Mouse (Mus musculus) neutrophil, adult 5-6 weeks (primary cell): Measurements from ENCODE around the gene Prox1. TPM values are rescaled to one million over a fixed set of nuclear protein-coding genes. Genes with fewer than 3 reads are reported as not detected.

Source experiments
- ATAC-seq: fragments of 151-379, 151-347 bp; 2 replicates; pipeline ENCODE4 v1.8.0; 2017; ENCODE audit warnings: mild to moderate bottlenecking, moderate TSS enrichment; ENCODE audit not compliant: insufficient number of reproducible peaks, poor library complexity, low FRiP score, severe bottlenecking; ENCODE audit errors: extremely low read depth
- total RNA-seq: library from RNA; stranded (forward); fragments of 200-1000 nt; gene quantifications from 2 replicates; pipeline ENCODE4 v1.2.3, GENCODE M21; 2017

Prox1 gene
- total RNA-seq, result 0.12 TPM in 1 of 2 replicates, not detected in the other

DNA sequence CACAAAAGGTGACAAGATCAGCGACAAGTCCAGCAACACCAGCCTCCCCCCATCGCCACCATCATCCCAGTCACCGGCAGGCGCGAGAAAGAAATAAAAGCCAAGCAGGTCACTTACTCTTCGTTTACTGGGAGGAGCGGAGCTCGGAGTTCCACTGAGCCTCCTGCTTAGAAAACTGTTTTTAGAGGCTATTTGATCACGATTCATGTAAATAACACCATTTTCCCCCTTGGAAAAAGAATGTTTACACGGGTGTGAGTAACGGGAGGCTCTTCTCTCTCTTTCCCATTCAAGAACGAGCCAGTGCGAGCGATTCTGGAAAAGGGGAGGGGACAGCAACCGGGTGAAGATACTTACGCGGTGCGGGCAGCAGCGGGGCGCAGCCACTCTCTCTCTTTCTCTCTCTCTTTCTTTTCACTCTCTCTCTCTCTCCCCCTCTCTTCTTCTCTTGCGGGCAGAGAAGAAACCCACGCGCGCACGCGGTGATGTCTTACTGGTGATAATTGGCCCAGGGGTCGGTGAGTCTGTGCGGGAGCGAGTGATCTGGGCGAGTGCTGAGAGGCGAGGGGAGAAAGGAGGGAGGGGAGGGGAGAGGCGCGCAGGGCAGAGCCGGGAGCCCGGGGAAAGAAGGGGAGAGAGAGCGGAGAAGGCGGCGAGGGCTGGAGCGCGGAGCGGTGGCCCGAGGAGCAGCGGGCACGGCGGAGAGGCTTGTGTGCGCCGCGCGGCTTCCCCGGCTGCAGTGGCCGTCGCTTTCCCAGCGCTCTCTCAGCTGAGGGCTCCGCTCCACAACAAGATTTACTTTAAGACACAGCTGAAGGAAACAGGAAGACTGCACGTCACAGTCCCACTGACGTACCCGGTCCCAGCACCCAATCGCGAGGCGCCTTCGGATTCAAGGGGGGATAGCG, at the start of gene Prox1:
TSS of gene Prox1 (minus strand) at position 804 of the 908 bp plus-strand sequence.
- ATAC-seq, result no peak

DNA sequence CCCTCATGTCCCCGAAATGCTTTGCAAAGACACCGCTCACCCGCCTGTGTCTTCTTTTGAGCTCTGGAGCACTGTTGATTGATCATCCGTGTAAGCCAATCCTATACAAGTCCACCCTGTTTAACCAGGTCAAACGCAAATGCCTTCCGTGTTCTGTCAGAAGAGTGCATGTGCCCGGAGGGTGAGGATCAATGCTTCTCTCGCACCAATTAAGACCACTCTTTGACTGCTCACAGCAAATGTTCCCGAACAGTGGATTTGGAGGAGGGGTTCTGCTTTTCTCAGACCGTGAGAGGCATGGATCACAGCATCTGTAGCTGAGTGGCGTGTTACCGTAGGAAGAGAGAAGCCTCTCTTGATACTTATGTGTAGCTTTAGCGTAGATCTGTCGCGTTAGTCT, 46.1 kb upstream of the Prox1 start:
- no peak for ATAC-seq

DNA sequence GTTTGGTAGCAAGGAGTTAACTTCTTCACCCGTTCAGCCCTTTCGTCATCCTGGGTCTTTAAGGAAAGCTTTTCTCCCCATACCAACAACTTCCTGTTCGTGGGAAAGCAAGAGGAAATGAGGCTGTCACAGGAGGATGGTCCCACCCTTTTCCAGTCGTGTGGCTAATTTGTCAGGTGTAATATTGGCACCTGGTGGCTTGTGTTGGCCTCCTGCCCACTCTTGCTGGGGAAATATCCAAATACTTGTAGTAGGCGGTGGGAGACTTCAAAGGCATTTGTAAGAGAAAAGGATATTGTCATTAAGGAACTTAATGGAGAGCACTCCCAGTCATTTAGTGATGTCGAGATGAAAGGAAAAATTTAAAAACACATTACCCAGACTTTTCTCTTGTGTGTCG, 44.1 kb upstream of the Prox1 start:
- no peak for ATAC-seq

DNA sequence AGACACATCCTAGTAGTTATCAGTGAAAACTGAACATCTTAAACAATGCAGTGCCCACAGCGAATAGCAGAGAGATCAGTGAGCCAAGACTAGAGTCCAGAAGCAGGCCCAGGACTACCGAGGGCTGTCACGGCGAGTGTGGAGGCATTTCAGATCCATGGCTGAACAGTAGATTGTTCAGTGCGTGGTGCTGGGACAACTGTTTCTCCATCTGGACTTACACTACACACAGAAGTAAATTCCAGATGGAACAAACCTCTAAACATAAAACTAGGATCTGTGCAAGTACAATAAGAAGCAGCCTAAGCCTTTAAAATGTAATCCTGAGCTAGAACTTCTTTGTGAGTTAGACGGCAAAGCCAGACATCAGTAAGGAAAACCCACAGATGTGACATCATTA, 42.7 kb upstream of the Prox1 start:
- ATAC-seq, result no peak

DNA sequence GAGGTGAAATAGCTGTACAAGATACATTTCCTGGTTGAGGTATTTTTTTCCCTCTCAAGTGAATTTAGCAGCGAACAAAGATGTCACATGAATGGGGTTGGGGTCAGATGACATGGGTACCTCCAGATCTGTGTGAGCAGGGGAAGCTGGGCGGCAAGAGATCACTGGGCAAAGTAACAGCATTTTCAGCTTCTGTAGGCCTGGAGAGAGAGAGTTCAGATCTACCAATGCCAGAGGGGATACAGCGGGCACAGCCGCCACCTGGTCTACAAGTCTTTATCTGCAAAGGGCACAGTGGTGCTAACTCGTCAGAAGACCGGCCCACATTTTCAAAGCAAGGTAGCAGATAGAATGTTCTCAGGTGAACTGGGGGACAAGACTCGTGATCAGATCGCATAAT, 36.7 kb upstream of the Prox1 start:
- no peak for ATAC-seq

DNA sequence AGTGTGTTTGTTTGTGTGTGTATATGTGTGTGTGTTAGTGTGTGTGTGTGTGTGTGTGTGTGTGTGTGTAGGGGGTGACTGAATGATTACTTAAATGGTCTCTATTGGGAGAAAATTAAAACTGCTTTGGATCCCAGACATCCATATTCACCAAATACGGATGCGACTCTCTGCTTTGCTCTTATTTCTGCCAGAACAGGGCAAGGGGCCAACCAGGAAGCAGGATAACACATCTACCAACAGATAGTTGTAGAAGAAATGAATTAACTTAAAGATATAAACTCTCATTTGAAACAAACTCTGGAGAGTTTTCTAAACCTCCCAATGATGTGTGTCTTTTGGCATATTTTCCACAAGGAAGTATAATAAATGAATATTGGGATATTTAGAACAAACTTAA, 35.2 kb upstream of the Prox1 start:
- no peak for ATAC-seq

DNA sequence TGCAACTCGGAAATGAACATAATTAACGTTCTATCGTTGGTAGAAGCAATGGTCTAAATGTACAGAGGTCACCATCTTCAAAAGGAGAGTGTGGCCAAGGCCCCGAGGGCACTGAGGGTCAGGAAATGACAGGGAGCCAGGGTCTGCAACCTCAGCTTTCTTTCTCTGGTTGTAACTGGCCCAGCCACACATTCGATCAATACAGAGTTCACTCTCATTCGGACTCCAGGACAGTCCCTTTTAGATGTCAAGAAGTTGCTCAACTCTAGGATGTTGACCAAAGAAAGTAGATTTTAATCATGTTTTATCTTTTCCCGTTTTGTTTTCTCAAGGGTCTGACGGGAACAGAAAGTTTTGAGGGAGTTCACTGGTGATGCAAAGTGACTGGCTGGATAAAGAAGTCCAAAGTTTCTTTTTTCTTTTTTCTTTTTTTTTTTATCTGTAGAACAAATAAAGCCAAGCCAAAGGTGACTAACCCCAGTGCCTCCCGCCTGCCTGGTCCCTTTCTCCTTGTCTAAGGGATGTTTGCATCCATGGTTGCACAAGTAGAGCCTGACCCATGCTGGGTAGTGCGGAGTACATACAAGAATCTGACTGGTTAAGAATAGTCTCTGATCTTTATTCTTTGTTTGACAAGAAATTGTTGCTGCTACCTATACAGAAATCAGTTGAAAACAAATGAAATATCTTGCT, 34.0 kb upstream of the Prox1 start:
- no peak for ATAC-seq

DNA sequence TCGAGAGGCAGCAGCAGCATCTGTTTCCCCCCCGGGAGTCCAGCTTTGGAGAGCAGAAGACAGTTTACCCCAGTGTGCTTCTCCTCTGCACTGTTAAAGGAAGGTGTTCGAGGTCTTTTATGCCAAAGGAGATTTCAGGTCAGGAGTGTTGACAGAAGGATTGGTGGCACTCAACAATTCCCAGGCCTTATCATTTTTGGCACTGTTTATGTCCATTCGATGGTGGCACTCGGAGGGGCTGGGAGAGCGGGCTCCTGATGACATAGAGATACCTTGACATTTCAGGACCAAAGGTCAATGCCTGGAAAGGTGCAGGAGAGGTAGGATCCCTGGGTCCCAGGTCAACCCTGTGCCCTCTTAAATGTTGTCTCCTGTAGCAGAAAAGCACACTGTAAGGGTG, 31.2 kb upstream of the Prox1 start:
- ATAC-seq, result no peak

DNA sequence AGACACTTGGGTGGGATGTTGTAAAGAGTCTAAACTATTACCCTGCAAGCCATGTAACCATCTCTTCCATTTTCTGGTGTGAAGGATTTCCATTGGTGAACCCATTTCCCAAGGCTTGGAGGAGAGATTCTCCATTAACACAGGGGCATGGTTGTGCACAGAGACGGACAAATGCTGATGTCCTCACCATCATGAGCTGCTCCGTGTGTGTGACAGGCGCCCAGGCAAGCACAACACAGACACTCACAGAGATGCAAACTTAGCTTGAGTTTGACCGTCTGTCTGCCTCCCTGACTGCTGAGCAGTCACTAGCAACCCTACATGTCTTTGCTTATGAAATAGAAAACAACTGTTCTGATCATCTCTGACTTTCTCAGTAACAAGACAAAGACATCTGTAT, 30.5 kb upstream of the Prox1 start:
- no peak for ATAC-seq

DNA sequence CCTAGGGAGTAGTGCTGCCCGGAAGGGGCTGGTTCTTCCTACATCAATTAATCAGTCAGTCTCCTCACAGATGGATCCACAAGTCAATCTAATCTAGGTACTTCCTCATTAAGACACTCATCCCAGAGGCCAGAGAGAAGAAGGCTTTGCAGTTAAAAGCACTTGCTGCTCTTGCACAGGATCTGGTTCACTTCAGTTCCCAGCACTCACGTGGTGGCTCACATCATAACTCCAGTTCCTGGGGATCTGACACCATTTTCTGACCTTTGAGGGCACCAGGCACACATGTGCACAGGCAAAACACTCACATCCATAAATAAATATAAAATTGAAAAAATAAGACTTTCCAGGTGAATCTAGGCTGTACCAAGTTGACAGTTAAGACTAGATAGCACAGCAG, 27.7 kb upstream of the Prox1 start:
- no peak for ATAC-seq

DNA sequence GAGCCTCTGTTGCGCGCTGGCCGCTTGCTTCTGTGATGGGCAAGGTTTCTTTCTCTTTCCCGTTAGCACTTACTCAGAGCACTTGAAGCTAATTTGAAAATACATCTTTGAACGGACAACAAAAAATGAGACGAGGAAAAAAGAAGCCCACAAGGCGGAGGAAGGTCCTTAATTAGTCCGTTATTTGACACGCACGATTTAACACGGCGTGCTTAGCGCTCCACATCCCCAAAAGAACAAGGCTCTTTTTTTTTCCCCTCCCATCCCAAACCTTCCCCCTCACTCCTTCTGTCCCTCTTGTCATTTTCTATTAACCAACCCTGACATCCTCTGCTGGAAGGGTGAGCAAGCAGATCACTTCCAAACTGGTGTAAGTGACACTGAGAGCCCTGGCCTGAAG, 21.5 kb upstream of the Prox1 start:
- no peak for ATAC-seq

DNA sequence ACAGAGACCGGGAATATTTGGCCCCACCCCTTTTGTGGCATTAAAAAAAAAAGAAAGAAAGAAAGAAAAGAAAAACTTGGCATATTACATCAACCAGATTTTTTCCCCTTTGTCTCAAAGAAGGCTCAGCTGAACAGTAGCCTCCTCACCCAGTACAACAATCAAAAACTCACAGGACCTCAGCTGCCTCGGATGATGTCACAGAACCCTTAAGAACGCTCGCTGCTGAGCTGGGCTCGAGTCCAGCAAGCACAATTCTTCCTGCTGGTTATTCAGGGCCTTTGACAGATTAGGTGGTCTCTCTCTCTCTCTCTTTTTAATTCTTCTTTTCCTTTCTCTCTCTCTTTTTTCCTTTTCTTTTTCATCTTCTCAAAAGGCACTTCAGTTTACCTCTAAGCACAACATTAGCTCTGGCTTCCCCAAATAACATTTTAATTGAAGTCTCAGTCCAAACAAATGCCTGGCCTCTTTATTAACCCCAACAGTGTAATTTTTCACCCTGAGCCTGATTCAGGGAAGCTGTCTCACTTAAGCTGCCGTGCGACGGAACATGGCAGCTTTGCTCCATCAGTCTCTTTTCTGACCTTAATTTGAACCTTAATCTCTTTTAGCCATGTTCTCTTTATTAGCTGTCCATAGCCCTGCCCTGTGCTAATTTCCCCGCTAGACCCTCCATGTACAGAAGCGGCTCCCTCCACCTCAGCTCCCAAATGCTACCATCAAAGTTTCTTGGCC, 19.9 kb upstream of the Prox1 start:
- no peak for ATAC-seq

DNA sequence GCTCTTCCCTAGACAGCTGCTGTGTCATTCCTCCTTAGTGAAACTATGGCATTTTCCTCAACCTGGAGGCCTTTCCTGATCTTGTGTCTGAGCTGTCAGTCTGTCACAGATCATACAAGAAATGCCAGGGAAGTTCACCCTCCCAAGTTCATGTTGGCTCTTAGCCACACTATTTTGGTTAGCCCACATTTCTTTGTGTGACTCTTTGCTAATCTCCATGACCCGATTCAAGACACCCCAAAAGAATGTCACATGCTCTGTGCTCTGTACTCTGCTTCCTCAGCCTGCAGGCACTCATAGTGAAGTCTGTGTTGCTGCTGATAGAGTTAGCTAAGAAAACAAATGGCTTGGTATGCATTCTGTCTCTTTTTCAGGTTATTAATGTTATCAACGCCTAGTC, 18.6 kb upstream of the Prox1 start:
- no peak for ATAC-seq

DNA sequence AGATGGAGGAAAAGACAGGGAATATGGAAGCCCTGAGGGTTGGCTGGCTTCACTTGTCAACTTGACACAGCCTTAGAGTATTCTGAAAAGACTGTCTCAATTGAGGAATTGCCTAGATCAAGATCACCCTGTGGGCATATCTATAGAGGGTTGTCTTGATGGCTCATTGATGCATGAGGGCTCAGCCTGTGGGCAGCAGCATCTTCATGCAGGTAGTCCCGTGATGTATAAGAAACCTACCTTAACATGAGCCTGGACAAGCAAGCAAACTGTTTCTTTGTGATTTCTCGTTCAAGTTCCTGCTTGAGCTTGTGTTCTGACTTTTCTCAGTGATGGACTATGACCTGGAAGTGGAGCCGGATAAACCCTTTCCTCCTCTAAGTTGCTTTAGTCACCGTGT, 15.8 kb upstream of the Prox1 start:
- no peak for ATAC-seq

DNA sequence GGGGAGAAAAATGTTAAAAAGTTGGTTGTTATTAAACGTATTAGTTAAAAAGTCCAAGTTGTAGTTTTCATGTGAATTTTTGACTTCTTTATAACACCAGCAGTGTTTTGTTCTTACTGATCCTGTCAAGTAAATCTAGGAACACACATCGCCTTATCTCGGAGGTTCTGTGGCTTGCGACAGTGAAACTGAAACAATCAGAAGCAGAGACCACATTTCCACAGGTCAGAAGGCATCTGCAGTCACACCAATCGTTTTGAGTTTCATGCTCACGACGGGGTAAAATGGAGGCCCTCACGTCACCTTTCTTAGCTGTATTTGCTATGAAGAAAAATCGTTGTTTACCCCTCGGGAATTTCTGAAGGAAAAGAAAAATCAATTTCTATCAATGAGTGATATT, 14.8 kb upstream of the Prox1 start:
- ATAC-seq, result no peak

DNA sequence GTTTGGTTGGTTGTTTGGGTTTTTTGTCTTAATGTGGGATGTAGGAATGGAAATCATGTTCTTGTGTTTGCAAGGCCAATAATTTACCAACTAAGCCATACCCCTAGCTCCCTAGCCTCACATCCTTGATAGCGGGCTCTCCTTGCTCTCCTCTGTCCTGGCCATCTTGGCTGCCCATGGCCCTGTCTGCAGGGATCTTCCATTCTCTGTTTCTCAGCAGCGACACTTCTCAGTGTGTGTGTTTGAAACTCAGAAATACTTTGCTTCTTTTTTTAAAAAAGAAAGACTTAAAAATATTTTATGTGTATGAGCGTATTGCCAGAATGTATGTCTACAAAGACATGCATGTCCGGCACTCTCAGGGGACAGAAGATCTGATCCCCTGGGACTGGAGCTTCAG, 13.1 kb upstream of the Prox1 start:
- no peak for ATAC-seq

DNA sequence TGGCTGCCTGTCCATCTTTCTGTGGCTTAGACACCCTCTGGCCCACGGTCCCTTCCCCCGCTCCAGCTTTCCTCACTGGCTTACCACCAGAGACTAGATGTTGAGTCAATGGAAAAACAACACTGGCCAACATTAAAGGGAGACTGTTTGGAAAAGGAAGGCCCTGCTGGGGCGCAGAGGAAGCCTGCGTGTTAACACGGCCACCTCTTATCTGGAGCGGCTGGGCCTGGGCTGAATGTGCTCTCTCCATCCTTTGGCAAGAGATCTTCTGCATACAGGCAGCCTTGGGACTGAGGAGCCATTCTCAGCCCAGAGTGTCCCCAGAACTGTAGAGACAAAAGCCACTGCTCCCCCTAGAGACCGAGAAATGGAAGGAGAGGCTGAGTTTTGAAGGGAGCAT, 11.3 kb upstream of the Prox1 start:
- ATAC-seq, result no peak

DNA sequence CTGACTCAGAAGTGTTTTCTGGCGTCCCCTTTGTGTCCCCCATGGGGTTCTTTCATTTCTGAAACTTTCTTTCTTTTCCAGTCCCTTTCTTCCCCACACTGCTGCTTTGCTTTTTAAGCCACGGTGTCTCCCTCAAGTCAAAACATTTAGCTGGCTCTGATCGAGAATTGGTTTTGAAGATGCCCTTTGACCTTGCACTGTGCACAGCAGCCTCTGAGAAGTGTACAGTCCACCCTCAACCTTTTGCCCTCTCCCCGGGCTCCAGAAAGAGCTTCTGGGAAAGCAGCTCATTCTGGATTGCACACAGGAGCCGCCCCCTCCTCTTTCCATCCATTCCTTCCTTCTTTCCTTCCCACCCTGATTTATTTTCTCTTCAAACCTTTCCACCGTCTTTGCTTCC, 10.3 kb upstream of the Prox1 start:
- no peak for ATAC-seq

DNA sequence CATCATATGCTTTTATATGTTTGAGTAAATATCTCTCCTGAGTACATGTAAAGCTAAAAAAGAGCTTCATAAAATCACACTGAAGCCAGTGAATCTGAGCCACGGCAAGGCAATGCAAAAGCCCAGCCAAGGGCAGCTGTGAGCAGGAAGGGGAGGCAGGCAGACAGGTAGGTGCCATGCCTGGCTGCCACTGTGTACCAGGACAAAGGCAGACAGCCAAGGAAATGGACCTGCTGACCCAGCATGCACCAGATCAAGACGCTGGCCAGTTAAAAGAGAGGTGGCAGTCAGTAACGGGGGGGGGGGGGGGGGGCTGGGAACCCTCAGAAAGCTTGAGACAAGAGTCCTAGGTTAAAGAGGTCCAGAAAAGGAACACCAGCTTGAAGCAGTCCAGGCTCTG, 6.4 kb upstream of the Prox1 start:
- no peak for ATAC-seq
